Mouse (Mus musculus): ENCODE data around the gene Trp73. TPM values are rescaled to one million over a fixed set of nuclear protein-coding genes. Genes with fewer than 3 reads are reported as not detected.

The Trp73 gene
- under 1 TPM; 0.30 to 0.50 TPM for total RNA-seq (2021)

DNA sequence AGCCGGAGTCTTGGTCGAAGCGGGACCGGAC lies at the start of gene Trp73:
Gene Trp73, minus strand, starts transcription at position 27 of the 31 bp plus-strand sequence.
- DNase-seq (ENCODE audit: low spot score in 2 of 2): no peak
- intact Hi-C loops (cut with DNase I): loop anchor here (10.0 kb wide), 1 partner anchor 185 kb away; the partner anchor contains the start of gene A430005L14Rik

DNA sequence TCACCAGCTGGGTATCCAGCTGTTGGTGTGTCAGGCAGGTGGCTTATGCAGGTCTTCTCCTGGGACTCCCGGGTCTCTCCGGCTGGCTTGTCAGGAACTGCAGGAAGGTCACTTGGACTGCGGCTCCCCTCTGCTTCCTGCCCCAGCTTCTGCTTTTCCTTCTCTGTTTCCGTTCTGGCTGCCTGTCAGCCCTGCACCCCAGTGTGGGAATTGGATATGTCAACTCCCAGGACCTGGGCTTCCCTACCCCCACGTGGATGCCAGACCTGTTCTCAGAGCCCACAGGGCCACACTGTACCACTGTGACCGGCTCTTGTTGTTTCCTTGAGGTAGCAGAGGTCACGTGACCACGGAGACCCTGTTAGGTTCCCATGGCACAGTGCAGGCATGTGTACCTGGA lies 48.9 kb upstream of the Trp73 start:
- intact Hi-C loops (cut with DNase I): no loop called here
- no peak for DNase-seq (ENCODE audit: low spot score in 2 of 2)

DNA sequence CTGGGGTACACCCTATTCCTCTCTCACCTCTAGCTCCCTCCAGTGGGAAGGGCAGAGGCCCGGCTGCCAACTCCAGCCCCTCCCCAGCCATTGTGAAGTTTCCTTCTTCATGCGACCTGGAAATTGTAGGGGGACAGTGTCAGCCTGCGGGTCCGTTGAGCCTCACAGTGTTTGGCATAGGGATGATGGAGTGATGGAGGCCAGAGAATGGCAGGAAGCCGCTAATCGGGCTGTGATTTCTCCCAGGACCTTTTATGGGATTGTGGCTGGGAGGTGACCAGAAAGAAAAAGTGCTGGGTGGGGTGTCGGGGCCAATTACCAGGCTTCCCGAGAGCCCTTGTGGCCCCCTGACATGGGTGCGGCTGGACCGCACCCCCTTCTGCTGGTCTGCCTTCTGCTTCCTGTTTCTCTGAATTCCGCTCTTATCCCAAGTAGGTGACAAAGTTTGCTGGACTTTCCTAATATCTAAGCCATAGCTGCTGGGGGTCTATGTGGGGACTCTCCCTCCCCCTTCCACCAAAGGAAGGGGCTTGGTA lies 46.1 kb upstream of the Trp73 start:
- intact Hi-C loops (cut with DNase I): no loop called here
- DNase-seq (ENCODE audit: low spot score in 2 of 2): no peak

DNA sequence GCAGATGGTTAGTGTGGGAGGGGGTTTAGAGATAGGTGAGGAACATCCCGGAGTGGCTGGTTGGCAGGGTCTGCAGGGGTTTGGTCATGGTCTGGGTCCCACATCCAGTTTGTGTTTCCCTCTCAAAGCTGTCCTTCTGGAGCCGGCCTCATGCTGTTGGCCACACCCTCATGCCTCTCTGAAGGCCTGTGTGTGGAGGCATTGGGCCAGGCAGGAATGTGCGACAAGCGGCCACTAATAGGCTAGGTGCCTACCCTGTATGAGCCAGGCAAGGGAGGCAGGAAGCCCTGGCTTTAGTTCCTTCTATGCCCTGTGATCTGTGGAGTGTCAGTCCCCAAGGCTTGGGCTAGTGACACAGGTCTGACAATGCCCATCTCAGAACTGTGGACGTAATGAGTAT lies 45.0 kb upstream of the Trp73 start:
- no peak for DNase-seq (ENCODE audit: low spot score in 2 of 2)
- intact Hi-C loops (cut with DNase I): no loop called here

DNA sequence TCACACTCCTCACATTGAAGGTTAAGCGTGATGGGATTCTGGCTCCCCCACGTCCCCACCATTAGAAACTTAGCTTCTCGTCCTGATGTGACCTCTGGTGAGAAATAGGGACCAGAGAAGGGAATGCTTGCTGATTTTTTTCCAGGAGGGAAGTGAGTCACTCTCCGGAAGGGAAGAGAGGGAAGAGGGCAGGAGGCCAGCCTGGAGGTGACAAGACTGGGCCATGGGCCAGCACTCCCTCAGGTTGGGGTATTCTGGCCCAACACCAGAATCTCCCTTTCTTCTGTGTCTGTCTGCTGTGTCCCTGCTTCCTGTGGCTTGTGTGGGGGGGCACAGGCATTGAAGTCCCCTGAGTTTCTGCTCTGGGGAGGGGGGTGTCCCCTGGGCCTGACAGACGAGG lies 43.6 kb upstream of the Trp73 start:
- intact Hi-C loops (cut with DNase I): no loop called here
- DNase-seq (ENCODE audit: low spot score in 2 of 2): no peak

DNA sequence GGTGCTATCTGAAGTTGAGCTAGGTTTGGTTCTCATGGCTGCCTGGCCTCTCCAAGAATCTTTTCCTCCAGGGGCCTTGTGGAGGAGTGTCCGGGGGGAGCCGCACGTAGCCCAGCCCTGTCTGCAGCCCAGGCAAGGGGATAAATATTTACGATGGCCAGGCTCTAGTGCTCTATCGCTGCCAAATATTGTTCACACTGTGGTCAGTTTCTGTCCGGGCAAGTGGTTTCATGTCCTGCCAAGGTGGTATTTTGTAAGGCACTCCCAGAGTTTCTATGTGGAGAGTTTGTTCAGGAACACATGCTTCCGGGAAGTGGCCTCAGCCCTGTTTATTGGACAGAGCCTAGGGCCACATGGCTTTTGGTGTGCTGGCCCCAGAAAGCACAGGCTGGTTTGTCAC lies 41.0 kb upstream of the Trp73 start:
- DNase-seq (ENCODE audit: low spot score in 2 of 2): no peak
- intact Hi-C loops (cut with DNase I): no loop called here

DNA sequence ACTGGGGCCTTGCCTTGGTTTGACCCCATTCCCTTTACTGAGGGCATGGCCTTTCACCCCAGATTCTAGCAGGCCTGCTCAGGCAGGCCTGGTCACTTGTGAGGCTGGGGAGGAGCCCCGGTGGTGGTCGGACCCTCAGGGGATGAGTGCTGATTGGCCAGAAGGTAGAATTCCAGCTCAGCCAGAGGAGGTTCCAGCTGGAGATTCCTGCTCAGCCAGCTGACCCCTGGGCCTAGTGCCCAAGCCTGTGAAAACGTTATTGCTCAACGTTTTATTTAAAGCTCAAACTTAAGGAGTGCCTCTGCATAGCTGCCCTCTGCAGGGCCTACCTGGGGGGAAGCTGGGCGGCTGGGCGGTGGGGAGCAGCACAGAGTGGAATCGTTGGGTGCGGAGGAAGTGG lies 37.2 kb upstream of the Trp73 start:
- DNase-seq (ENCODE audit: low spot score in 2 of 2): no peak
- intact Hi-C loops (cut with DNase I): no loop called here

DNA sequence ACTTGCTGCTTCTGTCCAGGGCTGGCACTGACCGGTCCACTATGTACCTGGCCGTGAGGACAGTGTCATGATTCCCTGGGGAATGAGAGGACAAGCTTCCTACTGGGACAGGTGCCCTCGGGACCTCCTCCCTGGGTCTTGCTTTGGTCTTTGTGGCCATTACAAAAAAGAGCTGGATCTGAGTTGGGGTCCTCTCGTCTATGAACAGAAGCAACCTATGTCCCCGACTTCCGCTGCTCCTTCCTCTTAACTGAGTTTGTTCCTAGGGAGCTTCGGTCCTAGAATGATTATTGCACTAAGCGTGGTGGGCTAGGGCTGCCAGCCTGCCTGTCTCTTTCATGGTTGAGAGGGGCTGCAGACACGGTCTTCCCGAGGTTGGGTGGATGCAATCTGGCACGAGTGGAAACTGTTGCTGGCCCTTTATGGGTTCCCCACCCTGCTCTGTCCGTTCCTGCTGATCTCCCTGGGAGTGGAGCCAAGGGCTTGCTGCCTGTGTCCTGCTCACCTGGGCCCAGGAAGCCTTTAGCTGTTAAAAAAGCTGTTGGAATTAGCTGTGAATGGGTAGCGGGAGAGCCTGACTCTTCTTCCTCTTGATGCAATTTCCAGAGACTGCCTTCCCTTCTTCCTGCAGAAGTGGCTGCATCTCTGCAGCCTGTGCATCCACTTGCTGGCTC lies 32.1 kb upstream of the Trp73 start:
- intact Hi-C loops (cut with DNase I): loop anchor here (2.0 kb wide), 1 partner anchor 129 kb away; the partner anchor contains the start of gene Arhgef16
- no peak for DNase-seq (ENCODE audit: low spot score in 2 of 2)

DNA sequence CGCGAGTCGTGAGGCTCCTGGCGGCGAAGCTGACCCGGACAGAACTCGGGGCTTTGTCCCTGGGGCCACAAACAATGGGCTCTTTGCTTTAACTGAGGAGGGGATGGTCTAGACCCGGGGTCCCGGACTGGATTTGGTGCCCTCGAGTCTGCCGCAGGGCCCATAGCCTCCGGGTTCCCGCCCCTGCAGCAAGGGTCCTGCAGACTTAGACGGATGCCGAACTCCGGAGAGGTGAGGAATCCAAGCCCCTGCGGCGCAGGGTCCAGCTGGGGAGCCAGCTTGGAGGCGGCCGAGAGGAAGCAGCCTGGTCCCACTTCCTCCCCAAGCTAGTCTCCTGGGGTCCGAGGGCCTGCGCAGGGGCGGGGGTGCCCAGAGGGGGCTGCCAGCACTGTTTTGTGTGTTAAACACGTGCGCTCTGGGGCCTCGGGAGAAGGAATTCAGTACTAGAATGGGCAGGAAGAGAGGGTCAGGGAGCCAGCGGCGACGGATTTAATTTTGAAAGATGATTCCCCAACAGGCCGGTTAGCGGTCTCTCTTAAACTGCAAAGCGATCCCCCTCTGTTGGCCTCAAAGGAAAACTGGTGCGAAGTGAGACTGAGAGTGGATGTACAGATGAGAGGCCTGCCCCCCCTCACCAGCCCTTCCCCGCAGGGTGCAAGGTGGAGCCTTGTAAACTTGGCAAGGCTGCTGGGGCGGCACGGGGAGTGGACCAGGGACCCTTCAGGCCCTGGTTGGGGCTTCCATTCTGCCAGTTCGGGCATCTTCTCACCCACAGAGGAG lies 31.3 kb upstream of the Trp73 start:
- intact Hi-C loops (cut with DNase I): loop anchor here (2.0 kb wide), 1 partner anchor 129 kb away; the partner anchor contains the start of gene Arhgef16
- no peak for DNase-seq (ENCODE audit: low spot score in 2 of 2)

DNA sequence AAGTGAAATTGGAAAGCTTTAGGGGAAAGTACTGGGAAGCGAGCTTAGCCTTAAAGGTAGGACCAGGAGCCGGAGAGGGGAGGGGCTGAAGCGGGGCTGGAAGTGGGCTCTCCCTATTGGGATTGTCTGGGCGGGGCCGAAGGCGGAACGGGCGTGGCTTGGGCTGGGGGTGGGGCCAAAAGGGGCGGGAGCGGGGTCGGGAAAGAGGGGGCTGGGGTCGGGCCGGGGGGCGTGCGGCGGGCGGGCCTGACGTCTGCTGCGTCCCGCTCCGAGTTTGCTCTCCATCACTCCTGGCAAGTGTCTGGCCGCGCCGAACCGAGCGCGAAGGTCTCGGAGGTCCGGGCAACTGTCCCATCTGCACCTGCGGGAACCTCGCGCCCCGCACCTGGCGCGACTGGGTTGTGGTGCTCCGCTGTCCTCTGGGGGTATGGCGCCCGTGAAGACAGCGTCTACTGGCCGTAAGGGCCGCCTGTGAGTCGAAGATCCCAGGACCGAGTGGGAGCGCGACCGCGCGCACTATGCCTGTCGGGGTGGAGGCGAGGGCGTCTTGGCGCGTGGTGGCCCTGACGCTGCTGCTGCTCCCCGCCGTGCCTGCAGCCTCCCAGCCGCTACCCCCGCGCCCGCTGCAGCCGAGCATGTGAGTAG lies 30.6 kb upstream of the Trp73 start, which contains the start of gene Megf6:
Gene Megf6, plus strand, starts transcription at position 225 of the 645 bp plus-strand sequence.
- DNase-seq (ENCODE audit: low spot score in 2 of 2): no peak
- intact Hi-C loops (cut with DNase I): loop anchor here (2.0 kb wide), 1 partner anchor 130 kb away; the partner anchor contains the start of gene Arhgef16

DNA sequence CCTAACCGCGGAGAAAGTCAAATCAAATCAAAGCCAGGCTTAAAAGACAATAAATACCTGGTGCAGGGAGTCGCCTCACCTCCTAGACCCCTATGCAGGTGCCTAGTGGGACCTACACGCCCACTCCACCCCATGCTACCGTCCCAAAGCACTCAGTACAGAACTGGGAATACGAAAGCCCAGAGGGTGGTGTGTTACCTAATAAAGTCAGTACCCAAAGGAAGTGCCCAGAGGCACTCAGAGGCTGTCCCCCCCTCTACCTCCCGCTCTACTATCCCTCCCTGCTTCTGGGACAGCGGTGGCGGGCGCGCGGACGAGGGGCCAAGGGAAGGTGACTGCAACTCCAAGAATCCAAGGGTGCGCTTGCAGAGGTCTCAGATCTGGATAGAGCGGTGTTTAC lies 30.0 kb upstream of the Trp73 start:
- intact Hi-C loops (cut with DNase I): loop anchor here (2.0 kb wide), 1 partner anchor 131 kb away; the partner anchor contains the start of gene Arhgef16
- no peak for DNase-seq (ENCODE audit: low spot score in 2 of 2)

DNA sequence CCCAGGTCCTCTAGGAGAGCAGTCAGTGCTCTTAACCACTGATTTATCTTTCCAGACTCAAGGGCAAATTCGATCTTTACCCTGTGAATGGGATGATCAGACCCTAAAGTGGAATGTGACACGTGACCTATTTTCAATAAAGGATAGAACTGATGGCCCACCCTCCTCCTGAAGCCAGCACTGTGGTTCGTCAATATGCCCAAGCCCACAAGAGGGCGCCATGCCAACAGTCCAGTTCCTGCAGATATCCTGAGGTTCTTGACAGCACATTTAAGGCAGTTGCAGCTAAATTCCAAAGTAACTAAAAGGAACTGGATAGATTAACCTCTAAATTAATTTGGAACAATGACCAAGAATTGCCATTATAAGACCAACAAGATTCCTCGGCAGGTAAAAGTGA lies 27.0 kb upstream of the Trp73 start:
- no peak for DNase-seq (ENCODE audit: low spot score in 2 of 2)
- intact Hi-C loops (cut with DNase I): loop anchor here (5.0 kb wide), 1 partner anchor 660 kb away; no protein-coding TSS in a partner anchor

DNA sequence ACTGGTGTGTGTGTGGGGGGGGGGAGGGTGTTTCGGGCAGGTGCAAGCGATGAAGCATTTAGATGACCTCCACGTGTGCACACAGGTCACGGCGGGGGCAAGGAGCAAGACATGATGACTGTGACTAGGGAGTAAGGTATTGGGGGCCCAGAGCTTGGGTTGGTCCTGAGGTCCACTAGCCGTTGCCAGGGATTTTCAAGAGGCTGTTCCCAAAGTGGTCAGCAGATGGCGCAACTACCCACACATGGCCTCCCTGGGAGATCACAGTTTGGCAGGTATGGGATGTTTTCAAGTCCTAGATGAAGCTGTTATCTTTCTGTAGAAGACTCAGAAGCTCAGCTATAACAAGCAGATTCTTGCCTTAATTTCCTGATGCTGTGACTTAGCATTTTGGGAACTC lies 23.3 kb upstream of the Trp73 start:
- peak; percentile 63 to 68 for DNase-seq (ENCODE audit: low spot score in 2 of 2)
- intact Hi-C loops (cut with DNase I): loop anchor here (1.0 to 5.0 kb wide), 3 partner anchors 44 to 138 kb away; partner anchors contain the start of gene Arhgef16

DNA sequence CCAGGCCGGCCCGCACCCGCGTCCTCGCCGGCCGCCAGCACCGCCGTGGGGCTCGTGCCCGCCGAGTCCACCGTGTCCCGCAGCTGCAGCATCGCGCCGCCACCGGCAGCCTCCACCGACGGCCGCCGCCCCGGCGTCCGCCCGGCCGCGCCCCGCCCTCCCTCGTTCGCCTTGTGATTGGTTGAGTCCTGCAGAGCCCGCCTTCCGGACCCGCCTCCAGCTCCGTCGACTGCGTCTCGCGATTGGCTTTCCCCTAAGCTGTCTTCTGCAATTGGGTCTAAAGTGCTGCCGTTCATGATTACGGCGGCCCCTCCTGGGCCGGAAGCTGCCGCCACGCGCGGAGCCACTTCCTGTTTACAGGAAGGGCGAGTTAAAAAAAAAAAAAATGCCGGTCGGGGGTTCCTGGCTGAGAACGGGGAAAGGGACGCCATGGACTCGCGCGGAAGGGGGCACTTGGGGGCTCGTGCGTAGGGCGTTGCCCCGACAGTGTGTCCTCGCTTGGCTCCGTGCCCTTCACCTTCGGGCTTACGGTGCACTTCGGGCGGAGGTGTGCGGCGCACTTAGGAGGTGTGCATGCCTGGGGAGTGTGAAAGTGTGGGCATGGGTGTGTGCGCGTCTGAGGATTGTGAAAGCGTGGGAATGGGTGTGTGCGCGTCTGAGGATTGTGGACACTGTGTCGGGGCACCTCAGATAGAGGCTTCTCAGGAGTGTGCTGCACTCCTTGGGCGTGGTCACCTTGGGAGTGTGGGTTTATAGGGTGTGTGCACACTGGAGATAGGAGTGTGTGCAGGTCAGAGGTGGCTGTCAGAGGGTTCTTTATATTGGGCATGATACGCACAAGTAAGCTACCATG lies 20.8 kb upstream of the Trp73 start, which contains the start of gene Tprgl:
Gene Tprgl, minus strand, starts transcription at position 129 of the 853 bp plus-strand sequence.
- intact Hi-C loops (cut with DNase I): loop anchor here (5.0 kb wide), 1 partner anchor 93 kb away; no protein-coding TSS in a partner anchor
- DNase-seq (ENCODE audit: low spot score in 2 of 2): peak; percentile 95 to 98

DNA sequence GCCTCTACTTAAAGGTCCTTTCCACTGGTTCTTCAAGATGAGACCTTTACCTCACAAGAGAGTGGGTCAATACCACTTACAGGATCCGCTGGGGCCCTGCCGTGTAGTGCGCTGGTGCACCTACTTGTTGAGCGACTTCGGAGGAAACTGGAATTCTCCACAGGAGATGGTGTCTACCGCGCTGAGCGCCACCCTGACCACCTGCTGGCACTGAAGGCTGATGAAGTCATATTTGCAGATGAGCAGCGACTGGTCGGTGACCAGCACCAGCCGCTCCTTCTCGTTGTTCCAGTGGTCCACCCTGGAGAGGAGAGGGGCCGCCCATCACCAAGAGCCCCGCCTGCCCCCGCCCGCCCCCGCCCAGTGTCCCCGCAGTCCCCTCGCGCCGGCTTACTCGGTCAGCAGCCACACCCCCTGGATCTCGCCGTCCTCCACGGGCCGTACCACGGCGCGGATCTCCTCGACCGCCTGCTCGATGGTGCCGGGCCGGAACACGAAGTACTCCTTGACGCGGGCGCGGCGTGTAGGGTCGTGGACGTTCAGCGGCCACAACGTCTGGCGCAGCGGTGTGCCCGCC lies 20.0 kb upstream of the Trp73 start:
- intact Hi-C loops (cut with DNase I): loop anchor here (5.0 kb wide), 2 partner anchors 93 to 148 kb away; partner anchors contain the start of gene Lrrc47
- DNase-seq (ENCODE audit: low spot score in 2 of 2): peak in 1 of 2 experiments; percentile 42

DNA sequence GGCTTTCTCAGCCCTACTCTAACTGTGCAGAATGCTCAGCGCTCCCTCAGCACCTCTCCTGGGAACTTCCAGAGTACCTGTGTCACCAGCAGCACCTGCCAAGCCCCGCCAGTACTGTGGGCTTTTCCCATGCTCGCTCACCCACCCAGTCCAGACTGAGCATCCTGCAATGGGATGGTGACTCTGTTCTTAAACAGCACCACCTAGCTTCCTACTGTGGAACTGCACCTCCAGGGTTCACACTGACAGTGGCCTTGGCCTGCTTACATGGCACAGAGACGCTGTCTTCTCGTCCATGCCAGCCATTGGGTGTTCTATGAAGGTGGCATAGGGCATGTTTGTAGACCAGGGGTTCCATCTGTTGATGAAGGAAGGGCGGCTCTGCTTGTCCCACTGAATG lies 19.0 kb upstream of the Trp73 start:
- intact Hi-C loops (cut with DNase I): loop anchor here (5.0 kb wide), 1 partner anchor 147 kb away; the partner anchor contains the start of gene Lrrc47
- DNase-seq (ENCODE audit: low spot score in 2 of 2): peak; percentile 78 to 81

DNA sequence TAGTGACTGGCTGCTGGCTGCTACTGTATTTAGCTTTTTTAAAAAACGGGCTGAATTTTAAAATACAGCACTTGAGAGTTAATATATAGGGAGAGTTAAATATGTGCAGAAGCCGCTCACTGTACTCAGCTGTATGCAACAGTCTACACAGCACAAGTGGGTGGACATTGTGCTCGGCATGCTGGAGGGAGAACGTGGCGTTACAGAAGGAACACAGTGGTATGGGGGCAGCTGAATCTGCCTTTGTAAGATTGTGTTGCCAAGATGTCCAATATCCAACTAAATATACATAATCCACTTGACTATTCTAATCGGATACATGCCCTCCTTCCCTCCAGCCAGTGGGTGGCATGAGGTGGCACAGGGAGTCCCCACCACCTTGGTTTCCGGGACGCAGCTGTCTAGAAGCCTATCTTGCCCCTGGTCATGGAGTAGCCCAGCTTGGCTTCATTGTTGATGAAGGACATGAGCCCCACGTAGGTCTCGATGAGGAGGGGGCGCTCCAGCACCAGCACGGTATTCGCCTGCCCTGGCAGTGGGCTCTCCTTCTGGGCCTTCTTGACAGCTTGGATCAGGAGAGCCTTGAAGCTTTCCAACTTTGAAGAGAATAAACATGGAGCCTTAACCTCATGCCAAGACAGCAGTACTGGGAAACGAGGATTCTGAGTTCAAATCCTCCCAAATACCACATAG lies 18.1 kb upstream of the Trp73 start:
- intact Hi-C loops (cut with DNase I): loop anchor here (5.0 kb wide), 1 partner anchor 146 kb away; the partner anchor contains the start of gene Lrrc47
- peak in 1 of 2 experiments; percentile 76 for DNase-seq (ENCODE audit: low spot score in 2 of 2)

DNA sequence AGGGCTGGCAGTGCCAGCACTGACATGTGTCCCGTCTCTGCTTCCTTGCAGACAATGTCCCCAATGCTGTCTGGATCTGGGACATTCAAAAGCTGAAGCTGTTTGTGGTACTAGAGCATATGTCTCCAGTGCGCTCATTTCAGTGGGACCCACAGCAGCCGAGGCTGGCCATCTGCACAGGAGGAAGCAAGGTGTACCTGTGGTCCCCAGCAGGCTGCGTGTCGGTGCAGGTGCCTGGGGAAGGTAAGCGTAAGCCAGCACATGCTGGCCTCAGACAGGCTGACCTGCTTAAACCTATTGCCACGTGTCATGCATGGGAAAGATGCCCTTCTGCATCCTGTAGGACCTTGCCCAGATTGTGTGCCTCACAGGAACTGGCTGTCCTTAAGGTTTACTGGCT lies 16.0 kb upstream of the Trp73 start:
- intact Hi-C loops (cut with DNase I): loop anchor here (5.0 kb wide), 1 partner anchor 144 kb away; the partner anchor contains the start of gene Lrrc47
- no peak for DNase-seq (ENCODE audit: low spot score in 2 of 2)

Data from left cerebral cortex, postnatal 25 days (tissue).